ENCODE assay signal across 10 mouse cellular contexts in the genomic region with DNA sequence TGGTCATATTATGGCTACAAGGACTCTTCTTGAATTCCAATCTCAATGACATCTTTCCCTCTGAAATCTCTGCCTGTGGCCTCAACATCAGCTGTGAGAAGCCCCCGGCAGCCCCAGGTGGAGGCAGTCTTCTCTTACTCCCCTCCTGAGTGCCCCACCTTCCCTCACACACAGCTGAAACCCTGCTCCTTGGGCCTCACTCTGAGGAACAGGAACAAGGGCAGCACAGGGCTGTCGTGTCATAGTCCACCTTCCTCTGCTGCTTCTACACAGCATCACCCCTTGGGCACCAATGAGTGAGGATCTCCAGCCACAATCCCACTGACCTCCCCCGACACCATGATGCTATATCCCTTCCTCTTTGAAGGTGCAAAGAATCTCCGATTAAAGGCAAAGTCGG. TPM values are rescaled to one million over a fixed set of nuclear protein-coding genes. Genes with fewer than 3 reads are reported as not detected.
A peak's percentile ranks its signal among the peaks of the same experiment; 100 is the strongest.
DNase-seq lines count a peak whose midpoint lies in the region; ATAC-seq and TF ChIP-seq lines count a peak whose summit lies in the region.
"Had no signal": no experiment of that assay in that cellular context is flagged by ENCODE, and none has a peak within 500 bp of the region (broad histone marks: within the 10 kb centered on the region; RNA-seq: fewer than 3 reads in every experiment).

No protein-coding gene starts in this region.

- no peak overlapping the region for H3K4me3 ChIP-seq in forebrain, embryonic 10.5 days
- no peak overlapping the region for H3K4me3 ChIP-seq in forebrain, embryonic 16.5 days (replicated peaks; ENCODE audit: low read length)
- H3K4me3 ChIP-seq in left cerebral cortex, adult 2 months = no peak overlapping the region
- H3K4me3 ChIP-seq in intestine, embryonic 16.5 days (ENCODE audit: low read length) = no peak overlapping the region
- no peak overlapping the region for H3K4me3 ChIP-seq in small intestine, adult 2 months (ENCODE audit: low read depth, low read length)

- no peak for DNase-seq in forebrain, embryonic 10.5 days (ENCODE audit: extremely low spot score, low spot score)
- DNase-seq in left cerebral cortex, adult 2 months (ENCODE audit: extremely low spot score in 1 of 2, low spot score in 2 of 2) = no peak
- no peak for DNase-seq in left cerebral cortex, postnatal 4 days
- no peak for DNase-seq in frontal cortex, postnatal 36 days (ENCODE audit: low spot score in 2 of 2)
- DNase-seq in cerebellum, adult 8-10 months = no peak
- DNase-seq: adrenal gland, postnatal 14 days; cerebellum, postnatal 14 days had no signal

- intact Hi-C loops in left cerebral cortex, adult 2 months (cut with DNase I) = no loop called here
- intact Hi-C loops in left cerebral cortex, postnatal 4 days (cut with DNase I) = no loop called here

- no peak overlapping the region for H3K9ac ChIP-seq in forebrain, embryonic 16.5 days (replicated peaks; ENCODE audit: low read depth, low read length)
- H3K9ac ChIP-seq in intestine, embryonic 16.5 days (ENCODE audit: low read depth, low read length) = peak overlapping the region; percentile 46; the same call in 1 of the 2 replicates

- TF ChIP-seq CTCF in left cerebral cortex, adult 2 months (IDR thresholded peaks at IDR 0.05) = no peak
- no peak for TF ChIP-seq CTCF in small intestine, adult 2 months (IDR thresholded peaks at IDR 0.05; ENCODE audit: extremely low read depth, insufficient read length, insufficient replicate concordance, low read depth, low read length)

- no peaks in the 10 kb centered on the region for H3K9me3 ChIP-seq in forebrain, embryonic 10.5 days
- no peaks in the 10 kb centered on the region for H3K9me3 ChIP-seq in forebrain, embryonic 16.5 days (ENCODE audit: control insufficient read depth, low read length)
- no peaks in the 10 kb centered on the region for H3K9me3 ChIP-seq in intestine, embryonic 16.5 days (ENCODE audit: control insufficient read depth, low read length)

- TF ChIP-seq POLR2A in small intestine, adult 2 months (IDR thresholded peaks at IDR 0.05; ENCODE audit: low read depth, low read length) = no peak

- no peak for ATAC-seq in forebrain, embryonic 16.5 days
- ATAC-seq in intestine, embryonic 16.5 days = peak; percentile 75

- H3K27me3 ChIP-seq in forebrain, embryonic 10.5 days (ENCODE audit: poor library complexity, severe bottlenecking) = no peaks in the 10 kb centered on the region
- H3K27me3 ChIP-seq in forebrain, embryonic 16.5 days (replicated peaks; ENCODE audit: control insufficient read depth, insufficient read depth, low read length) = no peaks in the 10 kb centered on the region
- no peaks in the 10 kb centered on the region for H3K27me3 ChIP-seq in intestine, embryonic 16.5 days (replicated peaks; ENCODE audit: control insufficient read depth, insufficient read depth, low read length)
- no peaks in the 10 kb centered on the region for H3K27me3 ChIP-seq in small intestine, adult 2 months (ENCODE audit: control insufficient read depth, insufficient read depth, low read length)

- peaks cover 17% of the 10 kb centered on the region for H3K4me1 ChIP-seq in forebrain, embryonic 10.5 days
- peaks cover 9% of the 10 kb centered on the region for H3K4me1 ChIP-seq in forebrain, embryonic 16.5 days (replicated peaks; ENCODE audit: control insufficient read depth, insufficient read depth, low read length)
- peaks cover 29% of the 10 kb centered on the region for H3K4me1 ChIP-seq in intestine, embryonic 16.5 days (ENCODE audit: control insufficient read depth, insufficient read depth, low read length)
- peaks cover 16% of the 10 kb centered on the region; the same call in 1 of the 2 replicates for H3K4me1 ChIP-seq in small intestine, adult 2 months (ENCODE audit: control insufficient read depth, insufficient read depth, insufficient read length, low read length)

- H3K36me3 ChIP-seq in forebrain, embryonic 10.5 days (replicated peaks) = peaks cover 99% of the 10 kb centered on the region
- H3K36me3 ChIP-seq in forebrain, embryonic 16.5 days (ENCODE audit: control insufficient read depth, insufficient read depth) = peaks cover 4% of the 10 kb centered on the region; the same call in 1 of the 2 replicates
- peaks cover 12% of the 10 kb centered on the region; the same call in 1 of the 2 replicates for H3K36me3 ChIP-seq in intestine, embryonic 16.5 days (ENCODE audit: control insufficient read depth, insufficient read depth, low read length)
- peaks cover 11% of the 10 kb centered on the region for H3K36me3 ChIP-seq in small intestine, adult 2 months (ENCODE audit: control insufficient read depth, insufficient read depth, low read length)

- no peak overlapping the region for H3K4me2 ChIP-seq in forebrain, embryonic 16.5 days (ENCODE audit: low read length)
- no peak overlapping the region for H3K4me2 ChIP-seq in intestine, embryonic 16.5 days (ENCODE audit: low read depth, low read length)

- H3K27ac ChIP-seq in forebrain, embryonic 10.5 days = peak overlapping the region; percentile 33; the same call in 1 of the 2 replicates
- no peak overlapping the region for H3K27ac ChIP-seq in forebrain, embryonic 16.5 days (ENCODE audit: low read length)
- peak overlapping the region; percentile 29; the same call in 1 of the 2 replicates for H3K27ac ChIP-seq in left cerebral cortex, adult 2 months
- H3K27ac ChIP-seq in intestine, embryonic 16.5 days (ENCODE audit: low read length) = peak overlapping the region; percentile 69
- peak overlapping the region; percentile 0 for H3K27ac ChIP-seq in small intestine, adult 2 months (ENCODE audit: insufficient read depth, low read depth, low read length)

- 89% methylated on average over 5 of the region's 5 CpGs for WGBS in forebrain, embryonic 10.5 days
- WGBS in forebrain, embryonic 16.5 days = 91% methylated on average over 5 of the region's 5 CpGs
- 75% methylated on average over 5 of the region's 5 CpGs for WGBS in intestine, embryonic 16.5 days
- WGBS in small intestine, adult 2 months = 74% methylated on average over 5 of the region's 5 CpGs

RNA-seq across cellular contexts. Expression of gene Camk2g, which starts 7.9 kb away (rescaled TPM):
- 33.0 and 37.8 TPM in 2 replicates for polyA plus RNA-seq in forebrain, embryonic 10.5 days (2016; fragmentation: Nextera tagmentation; extraction: Ambion mirVana)
- 123 and 127 TPM in 2 replicates for polyA plus RNA-seq in forebrain, embryonic 16.5 days (2015; fragmentation: Nextera tagmentation; extraction: Ambion mirVana)
- 100 to 1,000 TPM; 328 to 345 TPM for total RNA-seq in left cerebral cortex, adult 2 months (2021)
- 100 to 1,000 TPM; 184 to 193 TPM for total RNA-seq in left cerebral cortex, postnatal 4 days (2021)
- polyA plus RNA-seq in intestine, embryonic 16.5 days (2015; fragmentation: Nextera tagmentation; extraction: Ambion mirVana) = 33.6 and 35.8 TPM in 2 replicates
- polyA plus RNA-seq in small intestine, adult 2 months (2012; rRNA removed) = 8.1 and 12.0 TPM in 2 replicates

RNA-seq across cellular contexts. Expression of gene Plau, which starts 50.4 kb away (rescaled TPM):
- 0.40 and 0.59 TPM in 2 replicates for polyA plus RNA-seq in forebrain, embryonic 10.5 days (2016; fragmentation: Nextera tagmentation; extraction: Ambion mirVana)
- 0.33 and 0.50 TPM in 2 replicates for polyA plus RNA-seq in forebrain, embryonic 16.5 days (2015; fragmentation: Nextera tagmentation; extraction: Ambion mirVana)
- 1 to 10 TPM; 6.5 to 9.6 TPM for total RNA-seq in left cerebral cortex, adult 2 months (2021)
- total RNA-seq in left cerebral cortex, postnatal 4 days (2021) = 1 to 10 TPM; 2.6 to 3.4 TPM
- polyA plus RNA-seq in intestine, embryonic 16.5 days (2015; fragmentation: Nextera tagmentation; extraction: Ambion mirVana) = 2.7 and 2.9 TPM in 2 replicates
- 3.1 and 3.8 TPM in 2 replicates for polyA plus RNA-seq in small intestine, adult 2 months (2012; rRNA removed)

RNA-seq across cellular contexts. Expression of gene Ndst2, which starts 51.7 kb away (rescaled TPM):
- 23.5 and 24.3 TPM in 2 replicates for polyA plus RNA-seq in forebrain, embryonic 10.5 days (2016; fragmentation: Nextera tagmentation; extraction: Ambion mirVana)
- 15.7 and 16.7 TPM in 2 replicates for polyA plus RNA-seq in forebrain, embryonic 16.5 days (2015; fragmentation: Nextera tagmentation; extraction: Ambion mirVana)
- total RNA-seq in left cerebral cortex, adult 2 months (2021) = 10 to 100 TPM; 15.5 to 17.7 TPM
- 10 to 100 TPM; 22.6 to 23.5 TPM for total RNA-seq in left cerebral cortex, postnatal 4 days (2021)
- polyA plus RNA-seq in intestine, embryonic 16.5 days (2015; fragmentation: Nextera tagmentation; extraction: Ambion mirVana) = 18.3 and 21.2 TPM in 2 replicates
- polyA plus RNA-seq in small intestine, adult 2 months (2012; rRNA removed) = 11.1 and 22.1 TPM in 2 replicates
